14 mouse cellular contexts compared by ENCODE assay signal in genomic region chr3:97946439-97946838, GRCm38 (mm10). TPM values are rescaled to one million over a fixed set of nuclear protein-coding genes. Genes with fewer than 3 reads are reported as not detected.
A peak's percentile ranks its signal among the peaks of the same experiment; 100 is the strongest.
DNase-seq lines count a peak whose midpoint lies in the region; ATAC-seq and TF ChIP-seq lines count a peak whose summit lies in the region.
"Had no signal": no experiment of that assay in that cellular context is flagged by ENCODE, and none has a peak within 500 bp of the region (broad histone marks: within the 10 kb centered on the region; RNA-seq: fewer than 3 reads in every experiment).

No protein-coding gene starts in this region.

- DNase-seq in heart, postnatal 4 days = peak; percentile 17
- DNase-seq in heart, adult 9 months (ENCODE audit: low spot score in 2 of 2) = no peak
- no peak for DNase-seq in stomach, postnatal 0 days (ENCODE audit: low spot score)
- peak; percentile 36 for DNase-seq in embryonic facial prominence, embryonic 11.5 days (ENCODE audit: low spot score)
- DNase-seq in kidney, postnatal 25 days = no peak
- DNase-seq in MN1 (ENCODE audit: low spot score) = no peak
- DNase-seq: adrenal gland, adult 8-10 months; cerebellum, adult 9-10 months; spleen, adult 18-20 months; thymus, adult 2 months had no signal

- H3K27ac ChIP-seq in stomach, embryonic 14.5 days (ENCODE audit: low read length) = no peak overlapping the region
- H3K27ac ChIP-seq in stomach, postnatal 0 days (replicated peaks) = no peak overlapping the region
- H3K27ac ChIP-seq in embryonic facial prominence, embryonic 11.5 days (replicated peaks; ENCODE audit: low read depth, low read length) = no peak overlapping the region
- H3K27ac ChIP-seq: forebrain, embryonic 12.5 days; hindbrain, embryonic 14.5 days; midbrain, embryonic 13.5 days had no signal

- no peak overlapping the region for H3K9ac ChIP-seq in stomach, embryonic 14.5 days (replicated peaks; ENCODE audit: low read depth, low read length)
- H3K9ac ChIP-seq in stomach, postnatal 0 days (ENCODE audit: low read length) = no peak overlapping the region
- H3K9ac ChIP-seq in embryonic facial prominence, embryonic 11.5 days (replicated peaks; ENCODE audit: low read length) = no peak overlapping the region
- H3K9ac ChIP-seq: forebrain, embryonic 12.5 days; hindbrain, embryonic 14.5 days; midbrain, embryonic 13.5 days had no signal

- H3K36me3 ChIP-seq in stomach, embryonic 14.5 days (ENCODE audit: control insufficient read depth, insufficient read depth, low read length) = no peaks in the 10 kb centered on the region
- H3K36me3 ChIP-seq in stomach, postnatal 0 days (ENCODE audit: control insufficient read depth, insufficient read depth, low read length) = no peaks in the 10 kb centered on the region
- H3K36me3 ChIP-seq in embryonic facial prominence, embryonic 11.5 days (replicated peaks; ENCODE audit: control insufficient read depth, insufficient read depth, low read depth, low read length) = no peaks in the 10 kb centered on the region
- H3K36me3 ChIP-seq: forebrain, embryonic 12.5 days; midbrain, embryonic 13.5 days had no signal

- WGBS in stomach, embryonic 14.5 days = 34% methylated on average over 4 of the region's 4 CpGs
- 40% methylated on average over 4 of the region's 4 CpGs for WGBS in stomach, postnatal 0 days
- 24% methylated on average over 4 of the region's 4 CpGs for WGBS in embryonic facial prominence, embryonic 11.5 days

- no peaks in the 10 kb centered on the region for H3K27me3 ChIP-seq in stomach, embryonic 14.5 days (ENCODE audit: control insufficient read depth, insufficient read depth, low read length)
- no peaks in the 10 kb centered on the region for H3K27me3 ChIP-seq in stomach, postnatal 0 days (ENCODE audit: control insufficient read depth, insufficient read depth, low read length)
- H3K27me3 ChIP-seq in embryonic facial prominence, embryonic 11.5 days (ENCODE audit: control insufficient read depth, insufficient read depth, low read length) = no peaks in the 10 kb centered on the region

- no peak overlapping the region for H3K4me3 ChIP-seq in stomach, embryonic 14.5 days (ENCODE audit: low read depth, low read length)
- H3K4me3 ChIP-seq in stomach, postnatal 0 days (ENCODE audit: low read depth, low read length) = no peak overlapping the region
- H3K4me3 ChIP-seq in embryonic facial prominence, embryonic 11.5 days (ENCODE audit: low read depth, low read length) = no peak overlapping the region
- H3K4me3 ChIP-seq: forebrain, embryonic 12.5 days; midbrain, embryonic 13.5 days had no signal

- no peak for TF ChIP-seq CTCF in stomach, postnatal 0 days (IDR thresholded peaks at IDR 0.05; ENCODE audit: low read depth)

- peaks cover 15% of the 10 kb centered on the region for H3K4me1 ChIP-seq in stomach, embryonic 14.5 days (ENCODE audit: control insufficient read depth, insufficient read depth, low read length)
- H3K4me1 ChIP-seq in stomach, postnatal 0 days (replicated peaks; ENCODE audit: control insufficient read depth, insufficient read depth) = peaks cover 4% of the 10 kb centered on the region
- H3K4me1 ChIP-seq in embryonic facial prominence, embryonic 11.5 days (ENCODE audit: control insufficient read depth, insufficient read depth, low read length) = peaks cover 9% of the 10 kb centered on the region

- no peak for TF ChIP-seq EP300 in stomach, postnatal 0 days (optimal IDR thresholded peaks at IDR 0.05)

- no peaks in the 10 kb centered on the region for H3K9me3 ChIP-seq in stomach, embryonic 14.5 days (ENCODE audit: control insufficient read depth, low read depth, low read length)
- H3K9me3 ChIP-seq in stomach, postnatal 0 days (ENCODE audit: control insufficient read depth, low read length) = no peaks in the 10 kb centered on the region
- H3K9me3 ChIP-seq in embryonic facial prominence, embryonic 11.5 days (replicated peaks; ENCODE audit: control insufficient read depth, low read length) = no peaks in the 10 kb centered on the region
- H3K9me3 ChIP-seq: forebrain, embryonic 12.5 days; midbrain, embryonic 13.5 days had no signal

- H3K4me2 ChIP-seq in stomach, embryonic 14.5 days (replicated peaks; ENCODE audit: low read depth, low read length) = no peak overlapping the region
- H3K4me2 ChIP-seq in stomach, postnatal 0 days (replicated peaks; ENCODE audit: low read depth) = no peak overlapping the region
- H3K4me2 ChIP-seq in embryonic facial prominence, embryonic 11.5 days (ENCODE audit: low read depth, low read length) = no peak overlapping the region
- H3K4me2 ChIP-seq: forebrain, embryonic 12.5 days; hindbrain, embryonic 14.5 days; midbrain, embryonic 13.5 days had no signal

- peak; percentile 64; the same call in 1 of the 2 replicates for ATAC-seq in stomach, embryonic 14.5 days (ENCODE audit: insufficient number of reproducible peaks, insufficient read depth, low FRiP score, low read depth)
- ATAC-seq in stomach, postnatal 0 days (ENCODE audit: low FRiP score, low TSS enrichment) = no peak
- ATAC-seq in embryonic facial prominence, embryonic 11.5 days (replicated peaks; ENCODE audit: insufficient number of reproducible peaks, low FRiP score, low TSS enrichment, low read depth) = no peak; the same call in 1 of the 2 replicates
- ATAC-seq: midbrain, embryonic 13.5 days had no signal

RNA-seq across cellular contexts. Expression of gene Sec22b, which starts 45.4 kb away (rescaled TPM):
- total RNA-seq in heart, postnatal 4 days (2021) = 10 to 100 TPM; 62.4 to 63.3 TPM
- 159 and 173 TPM in 2 replicates for polyA plus RNA-seq in stomach, embryonic 14.5 days (2014; fragmentation: Nextera tagmentation; extraction: Ambion mirVana)
- 88.6 and 90.6 TPM in 2 replicates for polyA plus RNA-seq in stomach, postnatal 0 days (2015; fragmentation: Nextera tagmentation; extraction: Ambion mirVana)
- polyA plus RNA-seq in embryonic facial prominence, embryonic 11.5 days (2014; fragmentation: Nextera tagmentation; extraction: Ambion mirVana) = 124 and 139 TPM in 2 replicates

RNA-seq across cellular contexts. Expression of gene Pde4dip, which starts 57.9 kb away (rescaled TPM):
- total RNA-seq in heart, postnatal 4 days (2021) = 100 to 1,000 TPM; 632 to 678 TPM
- polyA plus RNA-seq in stomach, embryonic 14.5 days (2014; fragmentation: Nextera tagmentation; extraction: Ambion mirVana) = 27.1 and 29.5 TPM in 2 replicates
- 9.3 and 9.9 TPM in 2 replicates for polyA plus RNA-seq in stomach, postnatal 0 days (2015; fragmentation: Nextera tagmentation; extraction: Ambion mirVana)
- polyA plus RNA-seq in embryonic facial prominence, embryonic 11.5 days (2014; fragmentation: Nextera tagmentation; extraction: Ambion mirVana) = 28.1 and 29.2 TPM in 2 replicates

Comparison
In these comparisons a context has a peak if more than half of its experiments do, and no peak if none do; other contexts are left out.
1. DNase-seq: peak in heart, postnatal 4 days (single experiment) and embryonic facial prominence, embryonic 11.5 days (single experiment); none in heart, adult 9 months (0 of 2), stomach, postnatal 0 days (single experiment), kidney, postnatal 25 days (0 of 2) and MN1 (single experiment).